In genomic region chr4:123126626-123127025, GRCm38 (mm10) we compare ENCODE assay signal across 14 mouse cellular contexts. TPM values are rescaled to one million over a fixed set of nuclear protein-coding genes. Genes with fewer than 3 reads are reported as not detected.
"Had no signal": no experiment of that assay in that cellular context is flagged by ENCODE, and none has a peak within 500 bp of the region (broad histone marks: within the 10 kb centered on the region; RNA-seq: fewer than 3 reads in every experiment).

No protein-coding gene starts in this region.

- DNase-seq: kidney, postnatal 14 days; layer of hippocampus, postnatal 36 days; left cerebral cortex, postnatal 4 days; lung, adult 2 months; lung, postnatal 10 days; lung, postnatal 4 days; right cerebral cortex, postnatal 4 days; spleen, adult 18-20 months; thymus, adult 18-20 months; thymus, postnatal 14 days had no signal

RNA-seq across cellular contexts. Expression of gene Oxct2b, which starts 10.6 kb away (rescaled TPM):
- total RNA-seq: layer of hippocampus, postnatal 36 days; liver, adult 2 months; megakaryocyte, adult 5-6 weeks; monocyte, adult 5-6 weeks; neutrophil, adult 5-6 weeks had no signal

RNA-seq across cellular contexts. Expression of gene Bmp8b, which starts 21.7 kb away (rescaled TPM):
- total RNA-seq: liver, adult 2 months; megakaryocyte, adult 5-6 weeks; monocyte, adult 5-6 weeks; neutrophil, adult 5-6 weeks had no signal

RNA-seq across cellular contexts. Expression of gene Hpcal4, which starts 56.4 kb away (rescaled TPM):
- total RNA-seq: liver, adult 2 months; megakaryocyte, adult 5-6 weeks; monocyte, adult 5-6 weeks; neutrophil, adult 5-6 weeks had no signal
